Mouse (Mus musculus): ENCODE results near the gene Gm5799. TPM values are rescaled to one million over a fixed set of nuclear protein-coding genes. Genes with fewer than 3 reads are reported as not detected.
"Not testable (repeated sequence)": the region's sequence is repeated elsewhere in the genome, so short reads cannot be mapped to it uniquely, and the experiment has no call there.

Gene Gm5799
- not detected in 2 replicates for polyA plus RNA-seq (2015; fragmentation: Nextera tagmentation; extraction: Ambion mirVana)

DNA sequence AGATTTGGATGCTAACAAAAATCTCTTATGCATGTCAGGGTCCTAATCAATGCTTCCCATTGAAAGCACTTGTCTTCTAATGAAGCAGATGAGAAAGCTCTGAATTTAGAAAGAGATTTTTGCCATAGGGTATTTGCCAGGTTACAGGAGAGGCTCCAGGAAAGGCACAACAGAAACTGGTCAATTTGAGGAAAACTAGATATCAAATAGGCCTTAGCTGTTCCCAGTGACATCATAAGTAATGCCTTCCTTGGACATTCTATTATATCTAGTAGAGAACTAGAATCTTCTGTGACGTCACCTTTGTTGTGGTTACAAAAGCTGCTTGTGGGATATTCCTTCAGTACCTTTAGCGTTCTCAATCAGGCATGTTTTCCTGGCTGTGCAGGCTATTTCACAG lies at the start of gene Gm5799:
Gene Gm5799 (plus strand): TSS at position 301 of the 400 bp plus-strand sequence.
- not testable (repeated sequence) for H3K9ac ChIP-seq; H3K4me1 ChIP-seq (replicated peaks); H3K4me2 ChIP-seq; H3K4me3 ChIP-seq; H3K27me3 ChIP-seq; H3K36me3 ChIP-seq; ATAC-seq (ENCODE audit: low read depth); H3K27ac ChIP-seq (replicated peaks); H3K9me3 ChIP-seq
- 96% methylated on average over 2 of the region's 2 CpGs for WGBS

DNA sequence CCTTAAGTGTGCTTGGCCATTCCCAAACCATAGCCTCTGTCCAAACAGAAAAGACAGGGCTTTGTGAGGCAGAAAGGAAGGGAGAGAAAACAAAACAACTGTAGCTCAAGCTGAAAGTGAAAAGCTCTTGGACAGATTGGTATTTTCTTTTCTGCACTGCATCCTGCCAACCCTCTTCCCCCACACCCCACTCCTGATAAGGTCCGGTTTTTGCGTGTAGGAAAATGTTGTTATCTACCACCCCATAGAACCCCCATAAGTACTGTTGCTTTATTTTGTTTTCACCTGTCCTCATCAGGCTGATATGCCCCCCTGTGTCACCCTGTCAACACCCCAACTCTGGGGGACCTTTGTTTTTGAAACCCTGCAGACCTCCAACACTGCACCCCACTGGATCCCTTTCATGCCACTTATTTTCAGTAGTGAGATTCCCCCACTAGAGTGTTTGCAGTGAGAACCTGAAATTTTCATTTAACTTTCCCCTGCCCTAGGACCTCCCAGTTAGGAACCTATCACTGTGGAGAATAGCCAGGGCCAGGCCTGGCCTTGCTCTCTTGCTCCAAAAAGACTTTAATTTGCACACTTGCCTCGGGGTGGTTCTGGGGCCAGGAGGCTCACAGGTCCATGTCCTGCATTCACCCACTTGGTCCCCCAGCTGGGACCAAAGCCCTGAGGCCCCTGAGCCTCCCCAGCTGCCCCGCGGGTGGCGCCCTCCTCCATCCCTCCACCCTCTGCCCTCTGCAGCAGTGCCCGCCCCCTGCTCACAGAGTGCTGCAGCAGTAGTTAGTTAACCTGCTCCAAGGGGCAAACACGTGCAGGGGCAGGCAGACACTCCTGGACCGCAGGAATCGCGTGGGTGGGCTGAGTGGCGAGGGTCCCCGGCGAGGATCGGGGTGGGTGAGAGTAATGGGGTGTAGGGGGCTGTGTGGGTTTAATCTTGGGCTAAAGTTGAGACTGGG lies 12.0 kb upstream of the Gm5799 start:
- not testable (repeated sequence) for H3K9me3 ChIP-seq; H3K27me3 ChIP-seq; H3K27ac ChIP-seq (replicated peaks); H3K4me3 ChIP-seq; H3K9ac ChIP-seq; H3K36me3 ChIP-seq; H3K4me2 ChIP-seq; ATAC-seq (ENCODE audit: low read depth); H3K4me1 ChIP-seq (replicated peaks)
- WGBS = 40% methylated on average over 14 of the region's 15 CpGs

DNA sequence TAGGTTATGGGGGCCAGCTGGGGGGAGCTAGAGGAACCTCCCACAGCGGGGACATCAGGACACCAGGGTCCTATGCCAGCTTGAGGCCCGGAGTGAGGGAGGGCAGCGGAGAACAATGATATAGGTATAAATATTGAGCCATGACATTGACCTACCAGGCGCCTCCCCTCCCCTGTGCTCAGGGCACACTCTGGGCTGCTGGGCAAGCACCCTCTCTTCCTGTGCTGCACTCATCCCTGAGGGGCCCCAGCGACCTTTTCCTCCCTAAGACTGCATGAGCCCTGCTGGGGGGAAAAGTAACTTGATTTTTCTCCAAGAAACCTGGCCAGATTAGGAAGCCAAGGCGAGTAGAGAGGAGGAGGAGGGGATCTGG lies 11.4 kb upstream of the Gm5799 start:
- H3K27ac ChIP-seq (replicated peaks); ATAC-seq (ENCODE audit: low read depth); H3K4me2 ChIP-seq; H3K9ac ChIP-seq; H3K27me3 ChIP-seq; H3K36me3 ChIP-seq; H3K9me3 ChIP-seq; H3K4me3 ChIP-seq; H3K4me1 ChIP-seq (replicated peaks): not testable (repeated sequence)
- no CpG with 5 or more reads among the region's 6 CpGs for WGBS

DNA sequence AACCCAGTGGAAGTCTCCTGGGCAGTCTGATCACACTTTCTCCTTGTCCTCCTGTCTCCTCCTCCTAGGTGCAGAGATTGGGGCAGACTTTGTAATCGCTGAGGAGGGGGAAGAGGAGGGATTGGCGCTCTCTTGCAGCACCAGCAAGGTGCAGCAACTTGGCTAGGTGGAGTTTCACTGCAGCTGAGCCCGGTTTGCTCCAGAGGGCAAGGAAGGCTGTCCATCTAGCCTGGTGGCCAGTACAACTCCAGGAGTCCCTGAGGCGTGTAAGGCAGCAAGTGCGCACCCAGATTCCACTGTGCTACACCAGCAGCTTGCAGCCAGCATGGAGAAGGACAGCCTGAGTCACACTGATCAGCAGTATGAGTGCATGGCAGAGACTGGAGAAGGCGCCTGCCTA lies 11.0 kb upstream of the Gm5799 start:
- H3K27ac ChIP-seq (replicated peaks); H3K9me3 ChIP-seq; H3K27me3 ChIP-seq; H3K36me3 ChIP-seq; H3K9ac ChIP-seq; H3K4me1 ChIP-seq (replicated peaks); ATAC-seq (ENCODE audit: low read depth); H3K4me2 ChIP-seq; H3K4me3 ChIP-seq: not testable (repeated sequence)
- WGBS = 61% methylated on average over 6 of the region's 6 CpGs

DNA sequence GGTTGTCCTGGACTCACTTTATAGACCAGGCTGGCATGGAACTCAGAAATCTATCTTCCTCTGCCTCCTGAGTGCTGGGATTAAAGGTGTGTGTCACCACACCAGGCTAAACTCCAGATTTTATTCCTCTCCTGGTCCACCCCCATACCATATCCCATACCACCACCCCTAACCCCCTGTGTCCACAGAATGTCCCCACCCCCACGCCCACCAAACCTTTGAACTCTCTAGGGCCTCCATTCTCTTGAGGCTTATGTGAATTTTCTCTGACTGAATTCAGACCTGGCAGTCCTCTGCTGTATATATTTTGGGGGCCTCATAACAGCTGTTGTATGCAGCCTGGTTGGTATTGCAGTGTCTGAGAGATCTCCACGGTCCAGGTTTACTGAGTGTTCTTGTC lies 5.2 kb upstream of the Gm5799 start:
- ATAC-seq (ENCODE audit: low read depth); H3K4me1 ChIP-seq (replicated peaks); H3K36me3 ChIP-seq; H3K4me3 ChIP-seq; H3K4me2 ChIP-seq; H3K9me3 ChIP-seq; H3K9ac ChIP-seq; H3K27ac ChIP-seq (replicated peaks); H3K27me3 ChIP-seq: not testable (repeated sequence)
- WGBS = 78% methylated on average over 2 of the region's 2 CpGs

DNA sequence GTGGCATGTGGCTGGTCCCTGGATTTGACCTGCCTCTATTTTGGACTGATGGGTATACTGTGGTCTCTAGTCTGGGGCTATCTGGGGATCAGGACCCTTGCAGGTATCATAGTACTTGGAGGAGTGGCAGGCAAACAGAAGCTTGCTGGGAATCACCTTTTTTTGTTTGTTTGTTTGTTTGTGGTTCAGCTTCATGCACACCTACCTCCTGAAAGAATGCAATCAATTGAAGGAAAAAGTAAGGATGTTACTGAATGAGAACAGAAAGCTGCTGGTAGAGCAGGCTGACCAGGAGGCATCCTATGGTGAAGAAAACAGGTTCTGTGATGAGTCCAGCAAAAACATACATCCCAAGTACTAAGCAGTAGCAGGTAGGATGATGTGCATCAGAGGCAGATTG lies 2.9 kb downstream of the Gm5799 start:
- ATAC-seq (ENCODE audit: low read depth); H3K36me3 ChIP-seq; H3K27ac ChIP-seq (replicated peaks); H3K9me3 ChIP-seq; H3K9ac ChIP-seq; H3K4me2 ChIP-seq; H3K4me1 ChIP-seq (replicated peaks); H3K4me3 ChIP-seq; H3K27me3 ChIP-seq: not testable (repeated sequence)

DNA sequence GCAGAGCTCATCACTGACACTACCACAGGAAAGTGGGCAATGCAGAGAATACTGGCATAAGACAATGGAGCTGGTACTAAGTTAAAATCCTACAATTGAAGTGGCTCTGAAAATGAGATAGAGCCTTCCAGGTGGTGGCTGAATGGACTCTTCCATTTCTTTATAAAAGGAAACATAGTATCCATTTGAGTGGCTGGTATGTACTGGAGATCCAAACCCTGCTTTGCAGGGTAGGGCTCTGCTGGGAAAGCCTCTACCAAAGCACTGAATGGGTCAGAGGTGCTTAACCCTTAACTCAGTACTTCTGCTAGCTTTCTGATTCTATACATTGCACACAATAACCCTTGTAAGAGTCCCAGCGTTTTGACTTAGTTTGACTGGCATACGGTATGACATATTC lies 8.9 kb downstream of the Gm5799 start:
- not testable (repeated sequence) for H3K4me3 ChIP-seq; H3K4me2 ChIP-seq; H3K27ac ChIP-seq (replicated peaks); H3K27me3 ChIP-seq; H3K4me1 ChIP-seq (replicated peaks); H3K36me3 ChIP-seq; ATAC-seq (ENCODE audit: low read depth); H3K9me3 ChIP-seq; H3K9ac ChIP-seq
- WGBS = 87% methylated on average over 2 of the region's 2 CpGs

DNA sequence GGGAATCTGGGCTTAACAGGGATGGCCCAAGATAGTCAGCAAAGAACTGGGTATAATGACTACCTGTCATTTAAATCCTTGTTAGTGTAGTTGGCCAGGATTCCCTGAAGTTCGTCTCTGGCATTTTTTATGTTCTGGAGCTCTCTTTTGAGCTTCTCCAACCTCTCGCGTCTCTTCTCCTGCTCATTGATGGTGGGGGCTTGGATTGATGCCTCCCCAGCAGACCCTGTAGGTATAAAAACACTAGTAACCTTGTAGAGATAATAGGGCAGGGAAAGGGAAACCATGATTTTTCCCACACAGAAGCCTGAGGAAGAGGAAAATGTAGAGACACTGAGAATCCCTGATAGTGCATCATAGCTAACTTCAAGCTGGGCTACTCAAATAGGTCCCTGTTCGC lies 34.6 kb downstream of the Gm5799 start:
- not testable (repeated sequence) for ATAC-seq (ENCODE audit: low read depth)

DNA sequence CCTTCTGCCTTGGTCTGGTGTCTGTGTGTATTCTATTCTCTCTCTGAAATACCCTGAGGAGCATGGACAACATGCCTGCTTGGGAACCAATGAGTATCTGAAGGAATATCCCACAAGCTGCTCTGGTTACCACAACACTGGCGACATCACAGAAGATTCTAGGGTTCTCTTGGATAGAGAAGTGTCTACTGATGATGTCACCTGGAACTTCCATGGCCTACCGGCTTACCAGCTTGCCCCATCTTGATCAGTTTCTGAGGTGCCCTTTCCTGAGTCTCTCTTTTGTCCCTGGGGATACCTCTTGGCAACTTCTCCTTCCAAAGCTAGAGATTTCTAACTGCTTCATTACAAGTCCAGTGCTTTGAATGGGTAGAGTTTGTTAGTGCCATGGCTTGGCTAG lies 35.7 kb downstream of the Gm5799 start, which contains the start of gene Gm17654:
Gene Gm17654 (minus strand): TSS at position 101 of the 400 bp plus-strand sequence.
- ATAC-seq (ENCODE audit: low read depth) = not testable (repeated sequence)

More for the DNA sequence above, 34.6 kb downstream of the Gm5799 start:
- WGBS = 94% methylated on average over 4 of the region's 4 CpGs
- not testable (repeated sequence) for H3K9me3 ChIP-seq; H3K4me2 ChIP-seq; H3K27me3 ChIP-seq; H3K27ac ChIP-seq (replicated peaks); H3K36me3 ChIP-seq; H3K4me3 ChIP-seq; H3K4me1 ChIP-seq (replicated peaks); H3K9ac ChIP-seq

More for the DNA sequence above, 35.7 kb downstream of the Gm5799 start, which contains the start of gene Gm17654:
- WGBS = 88% methylated on average over 1 of the region's 2 CpGs
- not testable (repeated sequence) for H3K4me1 ChIP-seq (replicated peaks); H3K9ac ChIP-seq; H3K27me3 ChIP-seq; H3K4me2 ChIP-seq; H3K36me3 ChIP-seq; H3K27ac ChIP-seq (replicated peaks); H3K9me3 ChIP-seq; H3K4me3 ChIP-seq

Other genes starting within 250 kb of the Gm5799 start
- not detected in 2 replicates for gene Gm8127, start 249.7 kb upstream of the Gm5799 start, polyA plus RNA-seq (2015; fragmentation: Nextera tagmentation; extraction: Ambion mirVana)
- gene 1700001F09Rik, start 195.8 kb upstream of the Gm5799 start, polyA plus RNA-seq (2015; fragmentation: Nextera tagmentation; extraction: Ambion mirVana) = not detected in 2 replicates
- not detected in 2 replicates for gene Gm8138, start 127.2 kb upstream of the Gm5799 start, polyA plus RNA-seq (2015; fragmentation: Nextera tagmentation; extraction: Ambion mirVana)
- gene Gm17654, start 35.6 kb downstream of the Gm5799 start, polyA plus RNA-seq (2015; fragmentation: Nextera tagmentation; extraction: Ambion mirVana) = not detected in 2 replicates
- gene Gm10375, start 64.4 kb downstream of the Gm5799 start, polyA plus RNA-seq (2015; fragmentation: Nextera tagmentation; extraction: Ambion mirVana) = not detected in 2 replicates
- gene Gm8165, start 133.6 kb downstream of the Gm5799 start, polyA plus RNA-seq (2015; fragmentation: Nextera tagmentation; extraction: Ambion mirVana) = not detected in 2 replicates
- gene Gm7324, start 154.3 kb downstream of the Gm5799 start, polyA plus RNA-seq (2015; fragmentation: Nextera tagmentation; extraction: Ambion mirVana) = 1.5 and 1.6 TPM in 2 replicates
- gene Gm16506, start 183.9 kb downstream of the Gm5799 start, polyA plus RNA-seq (2015; fragmentation: Nextera tagmentation; extraction: Ambion mirVana) = not detected in 2 replicates
- not detected in 2 replicates for gene Gm6526, start 204.3 kb downstream of the Gm5799 start, polyA plus RNA-seq (2015; fragmentation: Nextera tagmentation; extraction: Ambion mirVana)
- gene Gm8180, start 241.2 kb downstream of the Gm5799 start, polyA plus RNA-seq (2015; fragmentation: Nextera tagmentation; extraction: Ambion mirVana) = not detected in 2 replicates

Data from neural tube, embryonic 13.5 days (tissue).